Mouse (Mus musculus): ENCODE results near the gene Zfp870.
"Not testable (repeated sequence)": the region's sequence is repeated elsewhere in the genome, so short reads cannot be mapped to it uniquely, and the experiment has no call there.

The Zfp870 gene

DNA sequence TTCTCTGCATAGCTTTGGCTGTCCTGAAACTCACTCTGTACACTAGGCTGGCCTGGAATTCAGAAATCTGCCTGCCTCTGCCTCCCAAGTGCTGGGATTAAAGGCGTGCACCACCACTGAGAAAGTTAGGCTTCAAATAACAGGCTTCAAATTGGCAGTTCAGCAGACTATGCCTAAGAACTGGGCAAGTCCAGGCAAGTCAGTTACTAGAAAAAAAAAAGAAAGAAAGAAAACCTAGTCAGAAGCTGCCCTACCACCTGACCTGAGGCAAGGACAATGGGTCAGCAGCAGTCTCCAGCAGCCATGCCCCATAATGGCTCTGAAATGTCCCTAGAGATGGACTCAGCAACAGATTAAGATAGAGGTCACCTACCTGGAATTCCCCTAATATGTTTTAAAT is 20.0 kb downstream of the Zfp870 start:
- no peak for DNase-seq (ENCODE audit: low spot score)

DNA sequence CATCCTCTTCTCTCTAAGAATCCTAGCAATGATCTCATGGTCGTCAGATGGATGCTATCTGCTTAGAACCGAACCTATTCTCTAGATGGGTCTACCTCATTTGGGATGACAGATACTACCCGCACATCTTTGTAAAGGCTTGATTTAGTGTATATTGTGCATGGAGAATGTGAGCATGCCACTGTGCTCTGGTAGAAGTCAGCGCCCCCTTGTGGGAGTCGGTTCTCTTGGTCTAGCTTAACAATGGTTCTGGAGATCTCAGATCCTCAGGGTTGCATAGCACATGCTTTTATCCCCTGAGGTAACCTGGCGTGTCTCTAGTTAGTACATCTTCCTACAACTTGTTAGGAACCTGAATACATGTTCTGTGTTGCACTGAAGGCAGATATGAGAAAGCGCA is 24.2 kb downstream of the Zfp870 start:
- not testable (repeated sequence) for DNase-seq (ENCODE audit: low spot score)

DNA sequence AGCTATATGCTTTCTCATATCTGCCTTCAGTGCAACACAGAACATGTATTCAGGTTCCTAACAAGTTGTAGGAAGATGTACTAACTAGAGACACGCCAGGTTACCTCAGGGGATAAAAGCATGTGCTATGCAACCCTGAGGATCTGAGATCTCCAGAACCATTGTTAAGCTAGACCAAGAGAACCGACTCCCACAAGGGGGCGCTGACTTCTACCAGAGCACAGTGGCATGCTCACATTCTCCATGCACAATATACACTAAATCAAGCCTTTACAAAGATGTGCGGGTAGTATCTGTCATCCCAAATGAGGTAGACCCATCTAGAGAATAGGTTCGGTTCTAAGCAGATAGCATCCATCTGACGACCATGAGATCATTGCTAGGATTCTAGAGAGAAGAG is 34.7 kb downstream of the Zfp870 start:
- DNase-seq (ENCODE audit: low spot score), result not testable (repeated sequence)

DNA sequence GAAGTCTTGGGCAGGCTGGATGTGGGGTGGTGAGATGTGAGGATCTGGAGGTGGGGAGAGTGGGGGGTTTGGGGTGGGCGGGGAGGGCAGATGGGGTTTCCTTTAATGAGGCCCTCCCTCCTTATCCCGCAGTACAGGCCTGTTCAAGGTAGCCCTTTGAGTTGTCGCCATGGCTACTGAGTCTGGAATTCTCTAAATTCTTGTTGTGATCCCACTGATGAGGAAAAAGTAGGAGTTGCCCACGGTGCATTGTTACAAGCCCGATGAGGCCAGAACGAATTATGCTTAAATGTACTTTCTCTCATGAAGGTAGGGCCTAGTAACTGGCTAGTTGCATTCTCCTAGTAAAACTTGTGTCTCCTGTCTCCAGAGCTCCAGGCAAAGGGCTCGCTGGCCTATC is 39.9 kb downstream of the Zfp870 start:
- no peak for DNase-seq (ENCODE audit: low spot score)

DNA sequence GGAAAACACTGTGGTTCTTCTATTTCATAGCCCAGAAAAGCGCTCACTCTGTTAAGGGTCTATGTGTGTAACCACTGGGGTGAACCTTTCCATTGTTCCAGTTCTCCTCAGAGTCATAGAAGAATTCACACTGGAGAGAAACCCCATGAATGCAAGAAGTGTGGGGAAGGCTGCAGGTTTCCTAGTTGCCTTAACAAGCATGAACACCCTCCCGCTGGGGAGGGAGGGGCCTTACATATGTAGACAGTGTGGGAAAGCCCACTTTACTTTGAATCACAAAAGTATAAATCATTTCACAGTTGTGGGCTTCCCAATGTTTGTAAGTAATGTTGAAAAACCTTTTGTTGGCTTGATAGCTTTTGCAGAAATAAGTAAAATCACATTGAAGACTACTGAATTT is 50.1 kb downstream of the Zfp870 start:
- DNase-seq (ENCODE audit: low spot score), result no peak

DNA sequence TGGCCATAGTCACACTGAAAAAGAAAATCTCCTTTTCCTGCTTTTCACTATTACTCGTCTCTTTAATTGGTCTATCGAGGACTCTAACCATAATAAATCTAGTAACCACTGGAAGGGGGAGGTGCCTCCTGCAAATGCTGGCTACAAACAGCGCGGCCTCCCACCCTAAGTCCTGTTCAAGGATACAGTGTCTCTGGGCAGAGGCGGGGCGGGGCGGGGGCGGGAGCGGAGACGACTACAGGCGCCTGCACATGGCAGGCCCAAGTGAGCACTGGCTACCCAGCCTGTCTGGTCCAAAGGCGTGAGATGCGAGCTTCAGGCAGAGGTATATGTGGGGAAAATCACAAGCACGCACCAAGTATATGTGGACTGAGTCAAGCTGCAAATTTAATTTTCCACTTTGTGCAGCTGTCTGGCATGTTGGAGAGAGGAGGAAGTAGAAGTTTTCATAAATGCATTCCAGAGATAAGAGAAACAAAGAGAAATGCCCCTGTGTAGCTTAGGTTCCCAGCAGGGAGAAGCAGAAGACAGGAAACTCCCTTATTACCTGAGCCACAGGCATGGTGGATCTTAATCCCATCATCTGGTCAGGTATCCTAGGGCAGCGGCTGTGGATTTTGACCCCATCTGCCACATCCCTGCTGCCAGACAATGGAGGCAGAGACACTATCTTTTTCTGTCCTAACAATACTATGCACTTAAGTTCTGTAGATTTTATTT is 52.2 kb downstream of the Zfp870 start:
- no peak for DNase-seq (ENCODE audit: low spot score)

DNA sequence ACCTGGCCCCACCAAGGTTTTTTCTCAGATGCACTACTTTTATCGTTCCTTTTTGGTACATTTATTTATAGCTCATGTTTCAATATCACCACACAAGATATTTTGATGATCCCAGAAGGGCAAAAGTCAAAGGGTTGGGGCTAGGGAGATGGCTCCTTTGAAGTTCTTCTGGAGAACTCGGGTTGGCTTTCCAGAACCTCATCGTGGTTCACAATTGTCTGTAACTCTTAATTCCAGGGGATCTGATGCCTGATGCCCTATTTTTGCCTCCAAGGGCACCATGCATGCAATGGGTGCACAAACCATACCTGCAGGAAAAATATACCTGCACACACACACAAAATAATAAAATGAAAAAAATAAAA is 61.0 kb downstream of the Zfp870 start:
- no peak for DNase-seq (ENCODE audit: low spot score)

DNA sequence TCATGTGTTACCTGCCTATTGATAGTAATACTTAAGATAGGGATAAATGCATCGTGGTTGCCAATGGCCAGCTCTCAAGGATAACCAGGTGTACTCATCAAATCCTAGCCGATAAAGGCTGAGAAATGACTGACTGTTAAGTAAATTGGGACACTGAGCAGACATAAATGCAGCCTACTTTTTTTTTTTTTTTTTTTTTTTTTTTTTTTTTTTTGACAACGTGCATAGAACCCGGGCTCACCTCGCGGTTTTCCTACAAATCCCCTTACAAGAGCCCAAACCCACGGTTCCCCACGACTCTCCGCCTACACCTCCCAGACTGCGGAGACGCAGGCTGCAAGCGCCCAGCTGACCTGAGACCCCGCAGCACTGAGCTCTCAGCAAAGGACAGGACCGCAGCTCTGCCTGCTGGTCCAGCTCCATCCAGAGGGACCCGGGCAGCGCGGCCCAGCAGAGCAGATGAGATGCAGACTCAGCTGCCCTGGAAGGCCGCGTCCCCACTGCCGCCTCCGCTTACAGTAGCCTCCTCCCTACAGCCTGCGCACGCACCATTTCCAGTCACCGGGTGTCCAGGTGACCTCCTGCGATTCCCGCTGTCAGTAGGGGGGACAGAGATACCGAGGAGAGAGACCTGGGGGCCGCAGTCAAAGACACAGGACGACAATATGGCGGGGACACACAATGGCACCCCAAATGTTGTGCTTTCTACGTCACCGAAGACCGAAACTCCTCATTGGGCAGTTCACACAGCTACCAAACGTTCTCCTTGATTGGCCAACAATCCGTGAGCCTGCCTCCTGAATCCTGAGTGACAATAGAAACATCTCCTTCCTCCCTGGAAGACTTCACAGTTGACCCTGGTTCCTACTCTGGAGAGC is 61.7 kb downstream of the Zfp870 start, which contains the start of gene Zfp799:
Gene Zfp799, minus strand, starts transcription at position 722 of the 878 bp plus-strand sequence.
- DNase-seq (ENCODE audit: low spot score), result peak; percentile 85

All from lung, postnatal 25 days (tissue).